Mouse (Mus musculus) midbrain, postnatal 0 days (tissue): ENCODE measurements at regions not wholly inside any gene's neighbourhood (a gene's known extent, or its start where the extent isn't known, plus 50 kb on each side); places are given as distances from the start of the nearest gene placed in this dataset.

Source experiments
- ATAC-seq: fragments of 200-750 bp; cut with Nextera tagmentation; 2 replicates; pipeline ENCODE4 v1.8.0; 2017; ENCODE audit warnings: moderate number of reproducible peaks, mild to moderate bottlenecking, moderate TSS enrichment, moderate library complexity; ENCODE audit not compliant: low FRiP score
- DNase-seq: peaks from one replicate; pipeline ENCODE4 v3.0.0-alpha.2; 2015; ENCODE audit warnings: low spot score
- H3K27ac ChIP-seq: fragments of 300-500 bp; sonication (generic); 2 replicates; pipeline ENCODE4 v1.5.1; 2014; ENCODE audit warnings: low read depth, mild to moderate bottlenecking, low read length, mixed read lengths
- H3K27me3 ChIP-seq: fragments of 300-500 bp; sonication (generic); 2 replicates; pipeline ENCODE4 v1.6.1; 2014; ENCODE audit warnings: low read length, control low read depth, mixed read lengths; ENCODE audit not compliant: insufficient read depth
- H3K36me3 ChIP-seq: fragments of 300-500 bp; sonication (generic); 2 replicates; pipeline ENCODE4 v1.6.1; 2014; ENCODE audit warnings: low read length, control low read depth, mixed read lengths; ENCODE audit not compliant: insufficient read depth
- H3K4me1 ChIP-seq: fragments of 300-500 bp; sonication (generic); 2 replicates; pipeline ENCODE4 v1.6.1; 2014; ENCODE audit warnings: mild to moderate bottlenecking, control low read depth, antibody characterized with exemption, low read length, mixed read lengths; ENCODE audit not compliant: insufficient read depth
- H3K4me2 ChIP-seq: fragments of 300-500 bp; sonication (generic); 2 replicates; pipeline ENCODE4 v1.6.1; 2014; ENCODE audit warnings: low read depth, mild to moderate bottlenecking, low read length, mixed read lengths; ENCODE audit not compliant: poor library complexity, severe bottlenecking
- H3K4me3 ChIP-seq: fragments of 300-500 bp; sonication (generic); 2 replicates; pipeline ENCODE4 v1.5.1; 2014; ENCODE audit warnings: low read depth, mild to moderate bottlenecking, low read length, moderate library complexity
- H3K9ac ChIP-seq: fragments of 300-500 bp; sonication (generic); replicated peaks from 2 replicates; pipeline ENCODE4 v1.6.1; 2014; ENCODE audit warnings: mild to moderate bottlenecking, low read length, moderate library complexity, mixed read lengths; ENCODE audit not compliant: poor library complexity, severe bottlenecking
- H3K9me3 ChIP-seq: fragments of 300-500 bp; sonication (generic); 2 replicates; pipeline ENCODE4 v1.6.1; 2016; ENCODE audit warnings: low read length, control low read depth
- CTCF ChIP-seq: IDR thresholded peaks from 2 replicates; pipeline ENCODE4 v1.5.1; 2016; ENCODE audit warnings: antibody characterized with exemption, mild to moderate bottlenecking
- WGBS: fragments of 180-500 bp; shearing (Covaris S2); extraction: QIAGEN DNeasy Blood & Tissue Kit; methylation state at CpG from one replicate; pipeline ENCODE4 v1.1.7; 2014; 5-methylcytosine and 5-hydroxymethylcytosine counted together

DNA sequence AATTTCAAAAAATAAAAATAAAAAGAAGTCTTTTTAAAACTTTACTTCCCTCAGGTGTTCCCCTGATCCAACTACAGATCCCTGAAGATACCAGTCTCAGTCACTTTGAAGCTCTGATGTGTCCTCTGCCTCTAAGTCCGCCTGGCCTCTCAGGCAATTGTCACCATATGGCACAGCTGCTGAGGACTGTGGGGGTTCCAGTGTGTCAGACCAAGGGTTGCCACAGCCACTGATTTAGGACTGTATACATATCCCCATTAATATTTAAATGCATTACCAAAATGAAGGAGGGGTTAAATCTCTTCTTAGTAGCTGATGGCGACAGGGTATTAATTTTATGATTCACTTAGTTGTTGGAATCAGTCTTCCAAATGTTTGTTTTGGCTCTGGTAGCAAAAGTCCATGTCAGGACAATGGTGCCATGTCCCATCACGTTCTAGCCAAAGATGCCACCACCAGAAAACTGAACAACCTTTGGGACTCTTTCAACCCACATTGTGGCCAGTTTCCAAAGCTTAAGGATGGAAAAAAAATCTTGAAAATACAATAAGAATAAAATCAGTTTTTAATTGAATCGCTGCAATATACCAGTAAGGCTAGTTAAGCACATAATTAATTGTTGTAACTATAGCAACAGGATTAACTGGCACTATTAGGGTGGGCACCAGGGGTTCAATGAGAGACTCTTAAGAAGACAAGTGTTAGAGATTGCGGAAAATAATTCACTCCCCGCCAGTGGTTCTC lies 62.5 kb downstream of the Arrdc4 start:
- 46% methylated on average over 6 of the region's 6 CpGs for WGBS
- Histone ChIP-seq H3K4me1 (0 out of 2 replicates have a peak, but pooled peaks cover 2% of the 10 kb centered on the region), H3K36me3 (no peaks in the 10 kb centered on the region), H3K27me3 (no peaks in the 10 kb centered on the region), H3K4me2 (no peak overlapping the region), H3K9ac (no peak overlapping the region), H3K27ac (no peak overlapping the region), H3K4me3 (no peak overlapping the region), H3K9me3 (no peaks in the 10 kb centered on the region)
- TF ChIP-seq CTCF = no peak
- ATAC-seq = no peak
- peak; percentile 59 for DNase-seq

DNA sequence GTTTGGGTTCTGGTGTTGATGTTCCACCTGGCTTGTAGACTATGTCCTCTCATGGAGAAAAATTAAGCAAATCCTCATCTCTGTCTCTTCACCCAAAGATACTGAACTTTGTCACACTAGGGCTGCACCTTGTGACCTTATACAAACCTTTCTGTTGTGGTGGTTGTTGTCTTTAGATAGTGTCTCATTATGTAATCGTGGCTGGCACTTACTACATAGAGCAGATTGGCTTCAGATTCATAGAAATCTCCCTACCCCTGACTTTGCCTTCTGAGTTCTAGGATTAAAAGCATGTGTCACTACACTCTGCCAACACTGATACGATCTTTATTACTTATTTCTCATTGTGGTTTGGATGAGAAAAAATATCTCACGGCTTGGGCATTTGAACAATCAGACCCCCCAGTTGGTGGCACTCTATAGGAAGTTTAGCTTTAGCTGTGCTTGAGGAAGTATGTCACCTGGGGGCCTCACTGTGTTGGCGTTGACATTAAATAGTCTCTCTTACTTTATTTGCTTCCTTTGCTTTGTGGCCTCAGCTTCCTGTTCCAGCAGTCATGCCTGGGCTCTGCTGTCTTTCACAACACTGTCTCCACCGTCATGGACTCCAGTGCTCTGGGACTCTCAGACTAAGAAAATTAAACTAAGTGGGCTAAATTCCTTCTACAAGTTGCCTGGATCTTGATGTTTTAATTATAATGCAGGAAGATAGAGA lies 66.0 kb downstream of the Arrdc4 start:
- TF ChIP-seq CTCF = no peak
- Histone ChIP-seq H3K4me2 (no peak overlapping the region), H3K9me3 (no peaks in the 10 kb centered on the region), H3K9ac (no peak overlapping the region), H3K27me3 (no peaks in the 10 kb centered on the region), H3K27ac (no peak overlapping the region), H3K4me1 (0 out of 2 replicates have a peak, but pooled peaks cover 2% of the 10 kb centered on the region), H3K36me3 (no peaks in the 10 kb centered on the region), H3K4me3 (no peak overlapping the region)
- ATAC-seq = no peak
- WGBS = 69% methylated on average over 5 of the region's 5 CpGs
- no peak for DNase-seq

DNA sequence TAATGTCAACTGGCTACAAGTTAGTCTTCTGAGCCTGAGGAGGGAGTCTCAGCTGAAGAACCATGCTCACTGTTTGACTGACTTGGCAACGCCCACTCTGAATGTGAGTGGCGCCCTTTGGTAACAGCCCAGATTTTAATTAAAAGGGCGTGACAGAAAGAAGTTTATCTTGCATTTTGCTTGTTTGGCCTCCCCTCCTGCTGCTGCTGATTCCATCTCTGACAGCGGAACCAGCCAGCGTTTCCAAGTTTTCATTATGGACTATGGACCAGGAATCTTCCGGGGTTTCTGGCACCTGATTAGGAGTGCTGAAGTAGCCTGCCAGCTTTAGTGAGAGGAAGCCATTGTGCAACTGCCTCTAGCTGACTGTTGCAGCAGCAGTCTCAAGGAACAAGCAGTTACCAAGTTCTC lies 66.7 kb downstream of the Arrdc4 start:
- Histone ChIP-seq H3K27ac (no peak overlapping the region), H3K27me3 (no peaks in the 10 kb centered on the region), H3K4me3 (no peak overlapping the region), H3K9ac (no peak overlapping the region), H3K36me3 (no peaks in the 10 kb centered on the region), H3K9me3 (no peaks in the 10 kb centered on the region), H3K4me1 (0 out of 2 replicates have a peak, but pooled peaks cover 2% of the 10 kb centered on the region), H3K4me2 (peak overlapping the region; percentile 25; the same call in 1 of the 2 replicates)
- DNase-seq (peak; percentile 52), ATAC-seq (no peak; the same call in 1 of the 2 replicates)
- 43% methylated on average over 6 of the region's 6 CpGs for WGBS
- no peak for TF ChIP-seq CTCF

DNA sequence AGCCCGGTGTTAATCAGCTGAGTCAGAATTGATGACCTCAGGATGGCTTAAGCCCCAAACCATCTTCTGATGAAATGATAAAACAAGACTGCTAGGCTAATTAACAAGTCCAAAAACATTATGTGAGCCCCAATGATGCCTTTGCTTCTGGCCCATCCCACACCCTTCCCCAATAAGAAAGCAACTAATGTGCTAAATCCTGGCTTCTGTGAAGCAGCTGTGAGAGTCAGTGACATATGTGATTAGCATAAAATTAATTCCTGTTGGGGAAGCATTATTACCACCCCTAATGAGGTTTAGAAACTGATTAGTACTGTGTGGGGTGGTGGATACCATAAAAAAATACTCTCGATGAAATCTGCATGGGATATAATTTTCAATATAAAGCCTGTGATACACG lies 69.3 kb downstream of the Arrdc4 start:
- no peaks in the 10 kb centered on the region for H3K4me1 ChIP-seq
- no peak for DNase-seq
- H3K4me2 ChIP-seq = no peak overlapping the region
- no peak overlapping the region for H3K4me3 ChIP-seq
- no peak for TF ChIP-seq CTCF
- no peak overlapping the region for H3K27ac ChIP-seq
- no peak for ATAC-seq
- H3K9ac ChIP-seq = no peak overlapping the region
- WGBS = 73% methylated on average over 3 of the region's 3 CpGs
- H3K27me3 ChIP-seq = no peaks in the 10 kb centered on the region
- no peaks in the 10 kb centered on the region for H3K9me3 ChIP-seq
- no peaks in the 10 kb centered on the region for H3K36me3 ChIP-seq

DNA sequence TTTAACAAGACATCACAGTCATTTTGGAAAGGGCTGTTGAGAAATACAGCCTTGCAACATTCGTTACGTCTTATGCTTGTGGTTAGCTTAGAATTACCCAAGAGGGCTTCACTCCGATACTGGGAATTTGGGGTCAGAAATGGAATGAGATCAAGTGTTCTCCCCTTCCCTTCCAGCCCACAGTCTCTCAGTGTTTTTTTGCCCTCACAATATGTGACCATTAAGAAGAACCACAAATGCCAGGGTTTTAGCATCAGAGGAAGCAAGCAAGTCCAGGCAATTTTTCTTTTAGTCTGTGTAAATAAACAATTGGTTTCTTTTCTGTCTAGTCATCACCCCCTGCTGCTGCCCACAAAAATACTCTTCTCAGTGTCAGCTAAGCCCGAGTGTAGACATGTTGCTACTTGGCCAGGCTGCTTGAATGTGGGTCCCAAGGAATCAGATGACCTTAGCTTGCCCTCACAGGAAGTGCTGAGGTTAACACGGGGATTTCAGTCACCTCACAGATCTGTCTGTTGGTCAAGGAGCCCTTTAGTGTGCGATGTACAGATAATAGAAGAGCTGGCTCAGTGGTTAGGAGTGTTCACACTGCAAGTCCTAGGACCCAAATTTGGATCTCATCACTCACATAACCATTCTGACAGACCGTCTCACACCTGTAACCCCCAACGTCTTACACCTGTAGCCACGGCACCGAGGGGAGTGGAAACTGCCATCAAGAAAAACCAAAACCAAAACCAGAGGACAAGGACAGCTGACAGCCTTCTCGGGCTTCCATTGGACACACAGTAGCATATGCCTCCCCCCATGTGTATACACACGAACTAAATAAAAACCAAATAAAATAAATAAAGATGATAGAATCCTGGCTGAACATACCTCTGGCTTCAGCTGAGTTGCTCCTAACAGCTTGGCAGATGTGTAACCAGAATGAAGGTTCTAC lies 81.0 kb downstream of the Arrdc4 start:
- Histone ChIP-seq H3K4me2 (no peak overlapping the region), H3K4me3 (no peak overlapping the region), H3K27me3 (no peaks in the 10 kb centered on the region), H3K4me1 (no peaks in the 10 kb centered on the region), H3K36me3 (no peaks in the 10 kb centered on the region), H3K9me3 (no peaks in the 10 kb centered on the region), H3K9ac (no peak overlapping the region), H3K27ac (no peak overlapping the region)
- 72% methylated on average over 12 of the region's 12 CpGs for WGBS
- ATAC-seq = no peak
- DNase-seq = no peak
- no peak for TF ChIP-seq CTCF
